Mouse (Mus musculus): ENCODE measurements around the gene Tmem144. TPM values are rescaled to one million over a fixed set of nuclear protein-coding genes. Genes with fewer than 3 reads are reported as not detected.

Tmem144 gene
- polyA plus RNA-seq, 1 experiment from 2014 or later = 3.2 TPM

DNA sequence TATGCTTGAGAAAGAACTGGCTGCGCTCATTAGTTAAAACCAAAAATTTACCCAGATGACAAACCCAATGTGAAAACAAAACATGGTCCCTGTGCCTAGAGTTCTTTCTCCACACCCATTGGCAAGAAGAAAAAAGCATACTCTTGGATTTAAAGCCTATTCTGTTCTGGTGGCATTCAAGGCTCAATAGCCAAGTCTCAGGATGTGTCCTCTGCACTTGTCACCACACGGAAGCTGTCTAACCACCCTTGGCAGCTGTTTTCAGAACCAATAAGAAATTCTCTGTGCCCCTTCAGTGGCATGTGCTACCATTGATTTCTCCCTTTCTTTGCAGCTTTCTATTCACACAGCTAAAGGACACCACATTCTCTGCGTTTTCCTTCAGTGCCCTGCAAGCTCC, 5.6 kb upstream of the Tmem144 start:
- H3K27me3 ChIP-seq = no peaks in the 10 kb centered on the region
- H3K4me3 ChIP-seq (replicated peaks) = no peak overlapping the region
- no peaks in the 10 kb centered on the region for H3K9me3 ChIP-seq (replicated peaks)
- ATAC-seq (ENCODE audit: insufficient number of reproducible peaks, low FRiP score, low TSS enrichment, low read depth) = no peak
- no peak overlapping the region for H3K9ac ChIP-seq
- H3K36me3 ChIP-seq = no peaks in the 10 kb centered on the region
- H3K4me2 ChIP-seq (replicated peaks) = no peak overlapping the region
- 82% methylated on average over 3 of the region's 3 CpGs for WGBS
- no peak overlapping the region for H3K27ac ChIP-seq (replicated peaks)
- no peaks in the 10 kb centered on the region for H3K4me1 ChIP-seq

DNA sequence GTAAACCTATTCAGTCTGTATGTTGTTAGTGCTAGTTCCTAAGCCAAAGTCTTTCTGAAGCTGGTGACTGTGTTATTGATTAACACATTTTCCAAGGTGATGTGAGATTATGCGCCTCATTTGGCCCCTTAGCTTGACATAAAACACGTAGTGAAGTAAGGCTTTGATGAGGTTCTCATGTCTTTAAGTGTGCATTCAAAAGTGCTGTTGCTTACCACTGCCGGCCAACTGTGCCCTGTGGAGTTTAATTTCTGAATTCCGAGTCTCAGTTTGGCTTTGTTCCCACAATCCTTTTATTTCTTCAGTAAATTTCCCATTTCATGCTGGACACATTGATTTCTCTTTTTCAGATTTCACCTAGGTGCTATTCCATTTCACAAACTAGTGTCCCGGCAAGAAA, 5.2 kb upstream of the Tmem144 start:
- ATAC-seq (ENCODE audit: insufficient number of reproducible peaks, low FRiP score, low TSS enrichment, low read depth) = no peak
- 65% methylated on average over 5 of the region's 5 CpGs for WGBS
- Histone ChIP-seq H3K4me2 (replicated peaks) (no peak overlapping the region), H3K9ac (no peak overlapping the region), H3K9me3 (replicated peaks) (no peaks in the 10 kb centered on the region), H3K4me1 (no peaks in the 10 kb centered on the region), H3K27ac (replicated peaks) (no peak overlapping the region), H3K4me3 (replicated peaks) (no peak overlapping the region), H3K36me3 (no peaks in the 10 kb centered on the region), H3K27me3 (no peaks in the 10 kb centered on the region)

DNA sequence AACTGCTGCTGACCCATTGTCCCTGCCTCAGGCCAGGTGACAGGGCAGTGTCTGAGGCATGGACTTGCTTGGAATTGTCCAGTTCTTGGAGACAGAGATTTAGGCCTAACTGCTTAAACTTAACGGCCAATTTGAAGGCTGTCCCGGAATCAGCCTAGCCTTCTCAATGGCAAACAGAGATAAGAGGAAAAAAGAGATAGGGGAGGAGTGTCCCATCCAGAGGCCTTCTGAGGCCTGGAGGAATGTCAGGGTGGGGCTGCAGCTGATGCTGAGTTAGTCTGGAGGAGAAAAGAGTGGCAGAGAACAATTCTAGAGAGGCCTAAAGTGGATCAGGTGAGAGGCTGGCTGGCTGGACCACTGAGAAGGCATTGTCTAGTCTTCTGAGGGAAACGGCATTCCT, 465 bp downstream of the Tmem144 start:
- no peak overlapping the region for H3K27ac ChIP-seq (replicated peaks)
- H3K9ac ChIP-seq = no peak overlapping the region
- no peak for ATAC-seq (ENCODE audit: insufficient number of reproducible peaks, low FRiP score, low TSS enrichment, low read depth)
- H3K36me3 ChIP-seq = no peaks in the 10 kb centered on the region
- H3K4me1 ChIP-seq = no peaks in the 10 kb centered on the region
- H3K4me3 ChIP-seq (replicated peaks) = no peak overlapping the region
- 84% methylated on average over 3 of the region's 3 CpGs for WGBS
- no peaks in the 10 kb centered on the region for H3K9me3 ChIP-seq (replicated peaks)
- no peaks in the 10 kb centered on the region for H3K27me3 ChIP-seq
- H3K4me2 ChIP-seq (replicated peaks) = no peak overlapping the region

DNA sequence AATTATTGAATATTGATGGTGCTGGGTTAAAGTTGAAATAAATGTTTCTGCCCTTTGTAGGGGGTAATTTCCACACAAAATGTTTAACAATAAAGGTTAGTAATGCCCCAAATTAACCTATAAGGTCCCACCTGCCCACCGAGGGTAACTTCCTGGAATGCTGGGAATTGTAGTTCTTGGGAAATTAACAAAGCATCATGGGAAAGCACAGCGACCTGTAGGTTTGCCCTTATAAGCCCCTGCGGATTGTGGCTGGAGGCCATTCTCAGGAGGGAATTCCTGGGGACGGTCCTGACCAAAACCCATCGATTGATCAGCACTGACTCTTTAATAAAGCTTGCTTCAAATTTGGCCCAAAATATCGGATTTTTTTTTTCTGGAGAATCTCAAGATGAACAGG, 1.9 kb downstream of the Tmem144 start:
- no peak for ATAC-seq (ENCODE audit: insufficient number of reproducible peaks, low FRiP score, low TSS enrichment, low read depth)
- Histone ChIP-seq H3K4me1 (no peaks in the 10 kb centered on the region), H3K27me3 (no peaks in the 10 kb centered on the region), H3K36me3 (no peaks in the 10 kb centered on the region), H3K9me3 (replicated peaks) (no peaks in the 10 kb centered on the region), H3K4me3 (replicated peaks) (no peak overlapping the region), H3K4me2 (replicated peaks) (no peak overlapping the region), H3K27ac (replicated peaks) (no peak overlapping the region), H3K9ac (no peak overlapping the region)
- WGBS = 33% methylated on average over 6 of the region's 6 CpGs

DNA sequence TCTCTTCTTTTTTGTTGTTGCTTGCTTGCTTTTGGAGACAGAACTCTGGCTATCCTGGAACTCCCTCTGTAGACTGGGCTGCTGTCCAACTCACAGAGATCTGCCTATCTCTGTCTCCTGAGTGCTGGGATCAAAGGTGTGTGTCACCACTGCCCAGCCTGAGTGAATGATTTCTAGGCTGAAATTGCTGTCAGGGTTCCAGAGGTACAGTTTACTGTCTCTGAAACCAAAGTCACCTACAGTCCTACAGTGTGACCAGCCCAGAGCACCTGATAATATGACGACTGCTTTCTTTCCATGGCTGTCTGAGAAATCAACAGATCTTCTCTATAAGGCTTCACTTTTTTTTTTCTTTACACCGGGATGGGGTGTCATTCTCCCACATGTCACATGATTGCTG, 3.0 kb downstream of the Tmem144 start:
- no peaks in the 10 kb centered on the region for H3K9me3 ChIP-seq (replicated peaks)

DNA sequence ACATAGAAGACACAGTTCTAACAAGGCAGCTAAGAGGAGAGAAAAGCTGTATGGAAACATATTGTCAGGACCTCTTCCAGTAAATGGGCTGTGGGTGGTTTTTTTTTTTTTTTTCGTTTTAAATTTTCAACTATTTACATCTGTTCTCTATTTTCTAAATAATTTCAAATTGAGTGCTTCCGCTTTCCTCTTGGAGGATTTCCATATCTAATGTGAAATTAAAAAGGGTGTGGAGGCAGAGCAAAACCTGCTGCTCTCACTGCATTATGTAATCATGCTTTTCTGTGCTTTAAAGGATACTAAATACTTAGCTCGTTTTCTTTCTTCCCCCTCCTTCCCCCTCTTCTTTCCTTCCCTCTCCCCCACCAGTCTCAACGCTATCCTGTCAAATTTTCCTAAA, 3.7 kb downstream of the Tmem144 start:
- no peaks in the 10 kb centered on the region for H3K36me3 ChIP-seq
- H3K4me2 ChIP-seq (replicated peaks) = no peak overlapping the region
- ATAC-seq (ENCODE audit: insufficient number of reproducible peaks, low FRiP score, low TSS enrichment, low read depth) = no peak
- H3K4me1 ChIP-seq = no peaks in the 10 kb centered on the region
- no peaks in the 10 kb centered on the region for H3K9me3 ChIP-seq (replicated peaks)
- no peaks in the 10 kb centered on the region for H3K27me3 ChIP-seq
- no peak overlapping the region for H3K9ac ChIP-seq
- WGBS = 14% methylated on average over 4 of the region's 4 CpGs
- no peak overlapping the region for H3K4me3 ChIP-seq (replicated peaks)
- H3K27ac ChIP-seq (replicated peaks) = no peak overlapping the region

More for the DNA sequence above, 3.0 kb downstream of the Tmem144 start:
- H3K36me3 ChIP-seq = no peaks in the 10 kb centered on the region
- H3K9ac ChIP-seq = no peak overlapping the region
- no peaks in the 10 kb centered on the region for H3K4me1 ChIP-seq
- no peak overlapping the region for H3K4me2 ChIP-seq (replicated peaks)
- no peak for ATAC-seq (ENCODE audit: insufficient number of reproducible peaks, low FRiP score, low TSS enrichment, low read depth)
- H3K27ac ChIP-seq (replicated peaks) = no peak overlapping the region
- no peaks in the 10 kb centered on the region for H3K27me3 ChIP-seq
- H3K4me3 ChIP-seq (replicated peaks) = no peak overlapping the region
- WGBS = 82% methylated on average over 2 of the region's 2 CpGs

DNA sequence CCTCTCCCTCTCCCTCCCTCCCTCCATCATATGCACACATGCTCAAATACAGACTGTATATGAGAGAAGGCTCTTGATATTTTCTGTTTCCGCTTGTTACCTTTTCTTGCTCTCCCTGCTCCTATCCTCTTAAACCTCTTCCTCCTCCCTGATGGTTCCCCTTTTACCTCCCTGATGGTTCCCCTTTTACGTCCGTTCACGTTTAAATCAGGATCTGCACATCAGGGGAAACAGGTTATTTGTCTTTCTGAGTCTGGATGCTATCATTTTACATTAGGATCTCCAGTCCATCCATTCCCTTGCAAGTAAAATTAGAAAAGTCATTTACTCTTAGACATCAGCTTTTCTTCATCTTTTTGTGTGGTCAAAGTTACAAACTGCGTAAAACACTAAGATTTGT, 5.9 kb downstream of the Tmem144 start:
- Histone ChIP-seq H3K9me3 (replicated peaks) (no peaks in the 10 kb centered on the region), H3K4me3 (replicated peaks) (no peak overlapping the region), H3K27me3 (no peaks in the 10 kb centered on the region), H3K9ac (no peak overlapping the region), H3K27ac (replicated peaks) (no peak overlapping the region), H3K4me1 (no peaks in the 10 kb centered on the region), H3K36me3 (no peaks in the 10 kb centered on the region), H3K4me2 (replicated peaks) (no peak overlapping the region)
- no peak for ATAC-seq (ENCODE audit: insufficient number of reproducible peaks, low FRiP score, low TSS enrichment, low read depth)
- WGBS = 76% methylated on average over 5 of the region's 5 CpGs

DNA sequence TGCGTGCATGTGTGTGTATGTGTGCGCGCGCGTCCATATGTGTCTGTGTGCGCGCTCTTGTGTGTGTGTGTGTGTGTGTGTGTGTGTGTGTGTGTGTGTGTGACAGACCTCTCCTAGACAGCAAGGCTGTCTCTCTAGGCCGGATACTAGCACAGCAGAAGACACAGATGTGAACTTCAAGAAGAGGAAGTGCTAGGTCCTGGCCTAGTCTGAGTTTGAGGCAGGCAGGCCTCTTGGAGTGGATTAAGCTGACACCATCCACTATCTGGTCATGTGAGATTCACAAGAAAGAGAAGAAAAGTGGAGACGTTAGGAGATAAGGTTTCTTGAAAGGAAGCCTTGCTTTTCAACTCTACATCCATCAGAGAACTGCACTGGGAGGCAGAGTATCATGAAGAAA, 8.6 kb downstream of the Tmem144 start:
- Histone ChIP-seq H3K27ac (replicated peaks) (no peak overlapping the region), H3K27me3 (no peaks in the 10 kb centered on the region), H3K9me3 (replicated peaks) (no peaks in the 10 kb centered on the region), H3K36me3 (no peaks in the 10 kb centered on the region), H3K9ac (no peak overlapping the region), H3K4me1 (no peaks in the 10 kb centered on the region), H3K4me3 (replicated peaks) (no peak overlapping the region), H3K4me2 (replicated peaks) (no peak overlapping the region)
- 92% methylated on average over 9 of the region's 9 CpGs for WGBS
- no peak for ATAC-seq (ENCODE audit: insufficient number of reproducible peaks, low FRiP score, low TSS enrichment, low read depth)

DNA sequence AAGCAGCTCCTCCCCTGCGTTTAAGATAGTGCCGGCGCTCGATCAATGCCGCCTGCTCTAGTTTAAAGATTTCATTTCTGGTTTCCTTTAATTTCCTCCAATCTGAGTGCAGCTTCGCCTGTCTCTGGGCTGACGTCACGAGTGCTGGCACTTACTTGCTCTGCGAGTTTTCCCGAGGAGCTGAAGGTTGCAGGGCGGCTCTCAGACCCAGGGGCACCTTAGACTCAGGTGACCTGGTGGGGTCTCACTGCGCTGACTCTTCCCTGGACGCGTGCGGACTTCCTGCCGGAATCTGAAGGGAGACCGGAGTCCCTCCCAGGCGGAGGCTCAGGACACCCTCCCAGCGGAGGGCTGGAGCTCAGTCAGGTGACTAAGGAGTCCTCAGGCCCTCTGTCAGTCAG, 10.0 kb downstream of the Tmem144 start:
- no peaks in the 10 kb centered on the region for H3K36me3 ChIP-seq
- peak; percentile 83 for ATAC-seq (ENCODE audit: insufficient number of reproducible peaks, low FRiP score, low TSS enrichment, low read depth)
- no peaks in the 10 kb centered on the region for H3K9me3 ChIP-seq (replicated peaks)
- H3K4me2 ChIP-seq (replicated peaks) = peak overlapping the region; percentile 74
- peak overlapping the region; percentile 46; the same call in 1 of the 2 replicates for H3K9ac ChIP-seq
- peak overlapping the region; percentile 56 for H3K4me3 ChIP-seq (replicated peaks)
- peak overlapping the region; percentile 75 for H3K27ac ChIP-seq (replicated peaks)
- no peaks in the 10 kb centered on the region for H3K4me1 ChIP-seq
- WGBS = under 1% methylated on average over 19 of the region's 19 CpGs
- H3K27me3 ChIP-seq = no peaks in the 10 kb centered on the region

DNA sequence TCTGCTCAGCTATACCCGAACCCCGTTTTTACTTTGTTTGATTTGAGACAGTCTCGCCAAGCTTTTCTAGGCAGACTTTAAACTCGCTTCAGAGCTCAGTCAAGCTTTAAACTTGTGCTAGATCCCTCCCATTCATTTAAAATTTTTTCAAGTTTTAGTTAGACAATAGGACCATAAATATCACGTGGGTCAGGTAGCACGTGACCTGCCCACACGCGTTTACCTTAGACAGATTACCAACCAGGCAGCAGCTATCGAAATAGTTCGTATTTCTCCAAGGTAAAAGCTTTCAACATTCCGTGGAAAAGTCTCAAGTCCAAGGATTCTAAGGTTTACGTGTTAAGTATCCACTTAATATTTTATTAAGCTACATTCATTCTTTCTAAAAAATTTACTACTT, 10.4 kb downstream of the Tmem144 start:
- H3K4me2 ChIP-seq (replicated peaks) = peak overlapping the region; percentile 74
- WGBS = 6% methylated on average over 12 of the region's 12 CpGs
- no peaks in the 10 kb centered on the region for H3K27me3 ChIP-seq
- no peaks in the 10 kb centered on the region for H3K36me3 ChIP-seq
- peak overlapping the region; percentile 56 for H3K4me3 ChIP-seq (replicated peaks)
- peak overlapping the region; percentile 46; the same call in 1 of the 2 replicates for H3K9ac ChIP-seq
- peak overlapping the region; percentile 75; the same call in 1 of the 2 replicates for H3K27ac ChIP-seq (replicated peaks)
- no peaks in the 10 kb centered on the region for H3K9me3 ChIP-seq (replicated peaks)
- ATAC-seq (ENCODE audit: insufficient number of reproducible peaks, low FRiP score, low TSS enrichment, low read depth) = peak; percentile 69
- no peaks in the 10 kb centered on the region for H3K4me1 ChIP-seq

DNA sequence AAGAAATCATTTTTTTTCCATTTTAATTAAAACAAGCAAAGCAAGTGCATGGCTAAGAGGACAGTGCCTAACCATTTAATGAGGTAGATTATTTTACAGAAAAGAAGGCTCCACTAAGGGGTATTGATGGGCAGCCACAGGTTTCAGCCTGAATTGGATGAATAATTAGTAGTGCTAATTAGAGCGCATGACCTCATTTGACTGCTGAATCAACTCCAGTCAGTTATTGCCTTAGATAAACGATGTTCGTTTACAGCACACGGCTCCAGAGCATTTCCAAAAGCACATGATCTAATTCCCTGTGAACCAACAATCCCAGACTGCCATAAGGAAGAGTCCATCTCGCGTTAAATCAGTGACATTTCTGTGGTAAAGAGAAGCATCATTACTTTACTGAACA, 11.1 kb downstream of the Tmem144 start:
- Histone ChIP-seq H3K27ac (replicated peaks) (no peak overlapping the region), H3K27me3 (no peaks in the 10 kb centered on the region), H3K4me2 (replicated peaks) (peak overlapping the region; percentile 74), H3K9me3 (replicated peaks) (no peaks in the 10 kb centered on the region), H3K9ac (no peak overlapping the region), H3K36me3 (no peaks in the 10 kb centered on the region), H3K4me3 (replicated peaks) (peak overlapping the region; percentile 56), H3K4me1 (no peaks in the 10 kb centered on the region)
- ATAC-seq (ENCODE audit: insufficient number of reproducible peaks, low FRiP score, low TSS enrichment, low read depth) = no peak
- WGBS = 71% methylated on average over 6 of the region's 6 CpGs

DNA sequence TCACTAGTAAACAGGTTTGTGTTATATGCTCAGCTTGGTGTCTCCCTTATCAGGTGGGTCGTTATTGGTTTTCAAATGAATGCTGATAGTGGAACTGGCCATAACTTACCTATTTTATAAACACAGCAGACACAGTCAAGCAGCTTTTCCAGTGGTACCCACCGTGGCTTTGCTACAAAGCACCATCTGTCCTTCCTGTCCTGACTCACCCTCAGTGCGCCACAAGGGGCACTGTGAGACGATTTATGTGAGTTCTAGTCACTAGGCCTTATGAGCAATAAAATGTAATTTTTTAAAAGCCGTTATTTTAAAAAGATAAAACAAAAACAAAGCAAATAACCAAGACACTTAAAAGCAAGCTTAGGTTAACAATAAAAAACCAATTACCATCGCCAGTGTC, 13.8 kb downstream of the Tmem144 start:
- H3K9me3 ChIP-seq (replicated peaks) = no peaks in the 10 kb centered on the region
- H3K27me3 ChIP-seq = no peaks in the 10 kb centered on the region
- no peak overlapping the region for H3K27ac ChIP-seq (replicated peaks)
- ATAC-seq (ENCODE audit: insufficient number of reproducible peaks, low FRiP score, low TSS enrichment, low read depth) = no peak
- H3K4me3 ChIP-seq (replicated peaks) = no peak overlapping the region
- H3K4me1 ChIP-seq = no peaks in the 10 kb centered on the region
- WGBS = 57% methylated on average over 6 of the region's 6 CpGs
- H3K9ac ChIP-seq = no peak overlapping the region
- no peak overlapping the region for H3K4me2 ChIP-seq (replicated peaks)
- H3K36me3 ChIP-seq = no peaks in the 10 kb centered on the region

Measured in embryonic facial prominence, embryonic 15.5 days (tissue).